Mouse (Mus musculus): Measurements from ENCODE around the gene Heatr4.

GRCm38 (mm10) chr12:83958278-83958677, 26.4 kb downstream of the Heatr4 start:
- no peak for TF ChIP-seq CTCF (IDR thresholded peaks at IDR 0.05; ENCODE audit: low read depth)
- no peak for TF ChIP-seq EP300 (IDR thresholded peaks at IDR 0.05; ENCODE audit: low read depth)
